Comparison of ENCODE assay signal across 17 mouse cellular contexts in the genomic region with DNA sequence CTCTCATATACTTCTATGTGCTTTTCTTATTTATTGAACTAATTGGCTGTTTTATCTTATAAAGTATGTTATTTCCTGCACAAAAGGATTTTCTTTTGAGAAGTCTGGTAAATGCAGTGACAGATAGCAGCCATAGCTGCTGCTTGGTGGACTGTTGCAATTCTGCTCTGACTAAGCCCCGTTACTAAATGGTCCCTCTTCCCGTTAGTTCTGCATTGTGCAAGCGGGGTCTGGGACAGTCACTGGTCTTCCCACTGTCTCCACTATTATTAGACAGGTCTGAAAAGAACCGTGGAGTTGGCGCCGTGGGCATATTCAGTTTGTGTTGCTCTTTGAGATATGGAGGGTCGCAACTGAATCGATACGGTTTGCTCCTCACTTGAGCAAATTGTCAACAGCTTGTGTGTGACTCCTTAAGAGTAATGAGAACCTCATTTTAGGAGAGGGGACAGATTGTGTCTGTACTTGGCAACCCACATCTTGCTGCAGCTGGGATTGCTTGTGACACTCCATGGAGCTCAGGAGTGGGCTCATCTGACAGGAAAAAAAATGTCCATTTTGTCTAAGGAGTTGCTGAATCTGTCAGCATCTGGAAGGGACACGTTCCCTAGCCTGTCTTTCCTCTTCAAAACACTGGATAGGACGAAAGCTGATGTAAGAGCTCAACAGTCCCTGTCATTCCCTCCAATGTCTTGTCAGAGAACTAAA.
DNase-seq lines count a peak whose midpoint lies in the region; ATAC-seq and TF ChIP-seq lines count a peak whose summit lies in the region.
"Had no signal": no experiment of that assay in that cellular context is flagged by ENCODE, and none has a peak within 500 bp of the region (broad histone marks: within the 10 kb centered on the region; RNA-seq: fewer than 3 reads in every experiment).

No protein-coding gene starts in this region.

- no peak overlapping the region for H3K4me2 ChIP-seq in liver, postnatal 0 days (ENCODE audit: low read depth, low read length)
- no peak overlapping the region for H3K4me2 ChIP-seq in liver, embryonic 12.5 days
- peak overlapping the region; percentile 14; the same call in 1 of the 2 replicates for H3K4me2 ChIP-seq in lung, embryonic 16.5 days (ENCODE audit: low read depth, low read length)
- H3K4me2 ChIP-seq in midbrain, embryonic 15.5 days = no peak overlapping the region
- H3K4me2 ChIP-seq: heart, embryonic 13.5 days had no signal

- DNase-seq in liver, postnatal 0 days = peak; percentile 21
- peak; percentile 9 for DNase-seq in brain, embryonic 14.5 days (ENCODE audit: low read depth)
- DNase-seq in telencephalon, adult 2 months (ENCODE audit: low read depth, low spot score) = peak; percentile 35
- no peak for DNase-seq in gastrocnemius, postnatal 10 days
- DNase-seq: cerebellum, adult 2 months; gastrocnemius, postnatal 14 days; kidney, adult 9 months; kidney, postnatal 4 days; thymus, adult 2 months had no signal

- no peaks in the 10 kb centered on the region for H3K36me3 ChIP-seq in liver, postnatal 0 days (replicated peaks; ENCODE audit: insufficient read depth, low read length)
- no peaks in the 10 kb centered on the region for H3K36me3 ChIP-seq in liver, embryonic 12.5 days
- no peaks in the 10 kb centered on the region for H3K36me3 ChIP-seq in lung, embryonic 16.5 days (ENCODE audit: control insufficient read depth, insufficient read depth, low read length)
- H3K36me3 ChIP-seq in midbrain, embryonic 15.5 days (replicated peaks) = no peaks in the 10 kb centered on the region
- H3K36me3 ChIP-seq: heart, embryonic 13.5 days had no signal

- no peak overlapping the region for H3K27ac ChIP-seq in liver, postnatal 0 days (ENCODE audit: low read depth)
- no peak overlapping the region for H3K27ac ChIP-seq in liver, embryonic 12.5 days
- H3K27ac ChIP-seq in lung, embryonic 16.5 days (ENCODE audit: low read length) = no peak overlapping the region
- no peak overlapping the region for H3K27ac ChIP-seq in midbrain, embryonic 15.5 days
- H3K27ac ChIP-seq: heart, embryonic 13.5 days had no signal

- no peak for TF ChIP-seq POLR2A in brain, embryonic 14.5 days (IDR thresholded peaks at IDR 0.05; ENCODE audit: borderline replicate concordance, extremely low read depth, insufficient read depth, insufficient read length, poor library complexity, severe bottlenecking)

- no peak overlapping the region for H3K9ac ChIP-seq in liver, postnatal 0 days (replicated peaks)
- no peak overlapping the region for H3K9ac ChIP-seq in liver, embryonic 12.5 days
- H3K9ac ChIP-seq in lung, embryonic 16.5 days (ENCODE audit: low read length) = no peak overlapping the region
- no peak overlapping the region for H3K9ac ChIP-seq in midbrain, embryonic 15.5 days
- H3K9ac ChIP-seq: heart, embryonic 13.5 days had no signal

- no peak for ATAC-seq in liver, postnatal 0 days
- ATAC-seq in liver, embryonic 12.5 days = no peak
- ATAC-seq in lung, embryonic 16.5 days (ENCODE audit: low read depth) = peak; percentile 63
- no peak for ATAC-seq in midbrain, embryonic 15.5 days (replicated peaks)
- ATAC-seq: forebrain, embryonic 14.5 days; inflammation-experienced regulatory T-cells, adult 6 months had no signal

- H3K27me3 ChIP-seq in liver, postnatal 0 days (ENCODE audit: insufficient read depth, low read length) = no peaks in the 10 kb centered on the region
- no peaks in the 10 kb centered on the region for H3K27me3 ChIP-seq in liver, embryonic 12.5 days (replicated peaks)
- no peaks in the 10 kb centered on the region for H3K27me3 ChIP-seq in lung, embryonic 16.5 days (ENCODE audit: control insufficient read depth, insufficient read depth, low read depth, low read length)
- no peaks in the 10 kb centered on the region for H3K27me3 ChIP-seq in midbrain, embryonic 15.5 days (replicated peaks)
- H3K27me3 ChIP-seq: CH12.LX; heart, embryonic 13.5 days had no signal

- no peak for TF ChIP-seq EP300 in liver, postnatal 0 days (IDR thresholded peaks at IDR 0.05; ENCODE audit: low read depth)

- H3K4me3 ChIP-seq in liver, postnatal 0 days (ENCODE audit: low read depth, low read length) = no peak overlapping the region
- no peak overlapping the region for H3K4me3 ChIP-seq in liver, embryonic 12.5 days
- no peak overlapping the region for H3K4me3 ChIP-seq in lung, embryonic 16.5 days (ENCODE audit: low read length)
- no peak overlapping the region for H3K4me3 ChIP-seq in midbrain, embryonic 15.5 days
- H3K4me3 ChIP-seq: heart, embryonic 13.5 days; megakaryocyte, embryonic 14.5 days had no signal

- WGBS in liver, postnatal 0 days (ENCODE audit: insufficient replicate concordance) = 58% methylated on average over 11 of the region's 11 CpGs
- 52% methylated on average over 11 of the region's 11 CpGs for WGBS in liver, embryonic 12.5 days (ENCODE audit: insufficient replicate concordance)
- 53% methylated on average over 11 of the region's 11 CpGs for WGBS in lung, embryonic 16.5 days
- WGBS in midbrain, embryonic 15.5 days = 57% methylated on average over 11 of the region's 11 CpGs

- H3K9me3 ChIP-seq in liver, postnatal 0 days (ENCODE audit: low read length) = no peaks in the 10 kb centered on the region
- no peaks in the 10 kb centered on the region for H3K9me3 ChIP-seq in liver, embryonic 12.5 days (replicated peaks)
- H3K9me3 ChIP-seq in lung, embryonic 16.5 days (ENCODE audit: control insufficient read depth, low read length) = no peaks in the 10 kb centered on the region
- H3K9me3 ChIP-seq in midbrain, embryonic 15.5 days = no peaks in the 10 kb centered on the region
- H3K9me3 ChIP-seq: heart, embryonic 13.5 days; megakaryocyte, embryonic 14.5 days had no signal

- H3K4me1 ChIP-seq in liver, postnatal 0 days (ENCODE audit: insufficient read depth) = no peaks in the 10 kb centered on the region
- H3K4me1 ChIP-seq in liver, embryonic 12.5 days = no peaks in the 10 kb centered on the region
- no peaks in the 10 kb centered on the region for H3K4me1 ChIP-seq in lung, embryonic 16.5 days (replicated peaks; ENCODE audit: control insufficient read depth, insufficient read depth, low read length)
- no peaks in the 10 kb centered on the region for H3K4me1 ChIP-seq in midbrain, embryonic 15.5 days
- H3K4me1 ChIP-seq: heart, embryonic 13.5 days; megakaryocyte, embryonic 14.5 days had no signal

- TF ChIP-seq CTCF in liver, postnatal 0 days (IDR thresholded peaks at IDR 0.05; ENCODE audit: low read depth) = no peak
- no peak for TF ChIP-seq CTCF in brain, embryonic 14.5 days (IDR thresholded peaks at IDR 0.05; ENCODE audit: borderline replicate concordance, extremely low read depth, insufficient read depth, insufficient read length)
